Mouse (Mus musculus) Muller cell, postnatal 12 days (primary cell): ENCODE results near the gene Slc2a13.

Experiments
- DNase-seq: peaks from one replicate; pipeline ENCODE4 v3.0.0-alpha.2; 2015; ENCODE audit errors: inconsistent ontology term

The Slc2a13 gene

DNA sequence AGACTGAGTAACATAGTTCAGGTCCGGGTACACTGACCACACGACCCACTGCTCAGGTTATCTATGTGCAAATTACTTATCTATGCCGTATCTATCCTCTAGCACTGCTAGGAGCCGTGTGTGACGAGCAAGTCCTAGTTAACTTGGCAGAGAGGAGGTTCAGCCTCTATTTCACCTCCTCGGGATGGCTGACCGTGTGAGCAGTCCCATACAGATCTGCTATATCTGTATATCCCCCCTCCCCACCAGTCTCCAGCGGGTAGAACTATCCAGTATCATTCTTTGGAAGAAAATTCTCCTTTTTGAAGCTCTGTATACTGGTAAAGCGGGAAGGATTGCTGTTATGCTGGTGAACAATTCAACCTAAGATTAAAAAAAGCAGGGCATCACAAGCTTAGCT lies 70.8 kb downstream of the Slc2a13 start:
- DNase-seq, result no peak

GRCm38 (mm10) chr15:91495014-91495413 lies 78.0 kb downstream of the Slc2a13 start:
- peak; percentile 6 for DNase-seq

DNA sequence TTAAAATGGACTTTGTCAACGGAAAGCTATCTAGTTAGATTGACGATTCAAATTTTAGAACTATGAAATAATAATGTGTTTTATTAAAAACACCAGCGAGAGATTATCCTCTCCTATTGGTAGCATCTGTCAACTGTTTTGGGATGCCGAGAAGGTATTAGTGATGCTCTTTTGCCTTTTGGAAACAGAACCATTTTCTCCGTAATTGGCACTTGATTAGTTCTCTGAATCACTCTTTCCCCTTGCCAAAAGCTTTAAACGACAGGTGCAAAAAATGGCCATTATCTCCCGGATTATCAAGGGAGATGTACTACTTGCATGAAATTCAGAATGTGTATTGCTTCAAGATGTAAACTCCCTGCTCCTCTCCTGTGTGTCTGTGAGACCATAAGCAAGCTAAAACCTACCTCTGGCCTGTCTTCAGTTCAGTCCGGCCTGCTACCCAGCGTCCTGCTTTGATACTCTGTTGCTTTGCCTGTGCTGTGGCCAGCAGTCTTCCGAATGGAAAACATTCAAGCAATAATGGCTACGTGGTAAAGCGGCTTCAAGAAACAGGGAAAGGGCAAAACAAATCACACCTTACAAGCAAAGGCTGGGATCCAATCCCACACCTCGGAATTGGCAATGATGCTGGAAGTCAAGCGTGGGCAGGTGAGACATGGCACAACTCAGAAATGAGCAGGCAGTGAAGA lies 93.0 kb downstream of the Slc2a13 start:
- no peak for DNase-seq

DNA sequence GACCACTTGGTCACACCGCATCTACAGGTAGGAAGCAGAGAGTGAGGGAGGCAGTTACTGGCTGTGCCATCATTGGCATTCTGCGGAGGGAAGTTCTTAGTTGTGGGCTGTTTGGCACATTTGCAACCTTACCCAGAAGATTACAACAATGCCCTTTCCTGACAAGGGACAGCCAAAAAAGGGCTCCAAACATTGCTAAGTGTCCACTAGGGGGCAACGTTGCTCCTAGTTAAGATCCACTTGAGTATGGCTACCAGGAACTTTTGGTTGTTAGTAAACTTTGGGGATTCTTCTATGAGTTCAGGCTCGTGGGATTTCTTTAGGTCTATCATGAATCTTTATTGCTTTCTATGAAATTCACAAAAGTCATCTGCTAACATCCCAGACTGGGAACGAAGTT lies 95.3 kb downstream of the Slc2a13 start:
- peak; percentile 65 for DNase-seq

GRCm38 (mm10) chr15:91473690-91474409 lies 99.2 kb downstream of the Slc2a13 start:
- no peak for DNase-seq

- no peak for DNase-seq
Observed at GRCm38 (mm10) chr15:91465331-91465730, 107.7 kb downstream of the Slc2a13 start.

GRCm38 (mm10) chr15:91463857-91464435 lies 109.1 kb downstream of the Slc2a13 start:
- DNase-seq, result no peak

DNA sequence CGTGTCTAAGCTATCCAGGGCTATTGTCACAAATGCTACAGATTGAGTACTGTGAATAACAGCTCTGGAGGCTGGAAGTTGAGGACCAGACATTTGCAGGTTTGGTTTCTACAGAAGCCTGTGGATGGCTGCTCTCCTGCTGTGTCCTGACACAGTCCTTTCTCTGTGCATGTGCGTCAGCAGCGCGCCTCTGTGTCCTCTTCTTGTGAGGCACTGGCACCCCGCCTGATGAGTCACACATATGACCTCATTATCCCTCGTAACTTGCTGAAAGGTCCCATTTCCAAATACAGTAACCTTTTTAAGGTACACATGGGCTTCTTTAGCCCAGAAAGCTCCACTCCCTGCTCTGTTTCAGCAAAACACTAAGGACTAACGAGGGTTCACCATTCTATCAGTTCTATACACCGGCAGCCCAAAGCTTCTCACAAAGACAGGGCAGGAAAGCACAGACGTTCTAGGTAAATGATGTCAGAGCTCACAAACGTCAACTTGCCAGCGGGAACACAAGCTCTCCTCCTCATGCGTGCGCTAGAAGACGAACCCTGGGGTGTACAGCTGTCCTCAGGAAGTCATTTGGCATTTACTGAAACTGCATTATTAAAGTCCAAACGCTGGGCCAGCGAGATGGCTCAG lies 109.9 kb downstream of the Slc2a13 start:
- peak; percentile 87 for DNase-seq

DNA sequence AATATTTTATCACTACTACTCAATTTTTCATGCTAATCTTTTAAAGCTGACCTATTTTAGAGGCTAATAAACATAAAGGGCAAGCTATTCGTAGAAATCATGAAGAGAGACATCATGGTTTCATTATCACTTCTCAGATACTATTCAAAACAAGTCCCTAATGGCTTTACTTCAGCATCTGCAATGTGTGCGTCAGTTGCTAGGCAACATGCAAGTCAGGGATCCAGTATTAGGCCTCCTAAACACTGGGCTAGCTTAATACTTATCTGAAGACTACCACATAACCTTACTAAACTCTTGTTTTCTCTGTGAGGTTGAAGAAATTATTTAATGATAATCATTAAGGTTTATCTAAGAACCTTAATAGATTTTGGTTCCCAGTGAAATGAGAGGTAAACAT lies 111.1 kb downstream of the Slc2a13 start:
- no peak for DNase-seq

DNA sequence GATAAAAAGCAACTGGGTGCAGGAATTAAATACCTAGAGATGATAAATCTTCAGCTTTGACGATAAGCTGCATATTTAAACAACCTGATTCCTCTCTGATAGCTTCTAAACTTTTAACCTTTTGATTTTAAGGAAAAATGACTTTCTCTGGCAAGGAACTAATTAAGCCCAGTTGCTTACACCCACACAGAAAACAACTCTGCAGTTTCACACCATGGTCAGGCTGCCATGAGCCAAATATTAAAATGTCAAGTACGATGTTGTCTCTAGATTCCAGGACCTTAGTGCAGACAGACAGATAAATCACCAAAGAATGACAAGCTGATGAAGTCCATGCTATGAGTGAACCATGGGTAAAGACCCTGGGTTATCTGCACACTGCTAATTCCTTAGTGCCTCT lies 115.9 kb downstream of the Slc2a13 start:
- no peak for DNase-seq

DNA sequence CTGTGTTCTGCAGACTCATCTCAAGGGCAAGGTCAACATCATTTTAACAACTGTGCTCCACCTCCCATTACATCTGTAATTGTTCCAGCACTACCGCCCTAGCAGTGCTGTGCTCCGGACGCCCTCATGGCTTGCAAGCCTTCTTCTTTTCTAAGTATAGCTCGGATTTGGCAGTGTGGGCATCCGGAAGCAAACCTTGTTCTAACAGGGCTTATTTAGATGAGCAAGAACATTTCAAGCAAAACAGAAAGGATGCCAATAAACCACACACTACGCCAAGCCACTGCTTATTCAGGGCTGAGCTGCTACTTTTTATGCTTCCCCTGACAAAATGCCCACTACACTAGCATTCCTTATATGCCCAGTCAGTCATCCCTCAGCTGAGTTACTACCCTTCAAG lies 127.7 kb downstream of the Slc2a13 start:
- DNase-seq, result no peak

GRCm38 (mm10) chr15:91443449-91443848 lies 129.6 kb downstream of the Slc2a13 start:
- peak; percentile 4 for DNase-seq

DNA sequence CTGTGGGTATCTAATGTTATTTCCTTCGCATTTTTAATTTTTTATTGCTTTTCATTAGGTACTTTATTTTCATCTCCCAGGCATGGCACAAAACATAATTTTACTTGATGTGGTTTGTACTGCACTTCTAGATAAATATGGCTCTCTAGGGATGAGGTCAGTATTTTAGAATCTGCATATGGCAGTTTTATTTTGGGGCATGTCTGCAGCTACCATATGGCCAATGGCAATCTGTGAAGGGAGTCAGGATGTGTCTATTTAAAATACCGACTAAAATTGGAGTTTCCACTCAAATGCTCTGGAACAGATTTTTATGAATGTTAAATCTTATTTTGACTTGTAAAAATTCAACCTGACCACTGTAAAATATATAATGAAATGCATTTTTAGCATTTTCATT lies 133.2 kb downstream of the Slc2a13 start:
- DNase-seq, result no peak

DNA sequence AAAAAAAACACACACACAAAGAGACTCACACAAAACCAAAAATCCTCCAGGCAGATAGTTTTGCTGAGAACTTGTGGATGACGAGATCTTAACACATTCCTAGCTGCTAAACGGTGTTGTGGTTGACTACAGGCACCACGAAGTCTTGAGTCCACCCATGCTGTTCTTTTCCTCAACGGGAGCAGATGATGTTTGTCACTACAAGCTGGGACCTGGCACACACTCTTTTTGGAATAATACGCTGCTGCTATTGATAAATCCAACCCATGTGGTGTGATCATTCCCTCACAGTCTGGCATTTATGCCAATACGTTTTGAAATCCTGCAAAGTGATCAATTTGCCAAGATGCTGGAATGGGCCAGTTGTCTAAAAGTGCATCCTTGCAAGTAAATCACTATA lies 147.6 kb downstream of the Slc2a13 start:
- no peak for DNase-seq

GRCm38 (mm10) chr15:91406979-91407378 lies 166.1 kb downstream of the Slc2a13 start:
- DNase-seq, result no peak

- DNase-seq, result no peak
Observed at GRCm38 (mm10) chr15:91395165-91395564, 177.9 kb downstream of the Slc2a13 start.

DNA sequence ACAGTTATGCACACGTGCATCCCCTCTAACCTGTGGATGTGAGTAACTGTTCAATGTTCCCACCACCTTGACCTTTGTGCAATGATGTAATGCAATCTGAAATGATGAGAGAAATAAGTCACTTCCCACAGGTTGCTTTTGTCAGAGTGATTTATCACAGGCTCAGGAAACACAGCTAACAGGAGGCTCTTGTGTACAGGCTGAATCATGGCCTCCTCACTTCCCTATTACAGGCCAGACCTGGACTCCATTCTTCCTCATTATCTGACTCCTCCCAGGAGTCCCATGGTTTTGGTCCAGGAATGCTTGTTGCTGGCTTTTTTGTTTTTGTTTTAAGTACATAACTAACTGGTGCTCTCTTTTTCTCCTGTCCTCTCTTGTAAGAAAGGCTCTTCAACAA lies 189.4 kb downstream of the Slc2a13 start:
- no peak for DNase-seq

- DNase-seq, result no peak
Observed at GRCm38 (mm10) chr15:91382606-91383005, 190.5 kb downstream of the Slc2a13 start.

DNA sequence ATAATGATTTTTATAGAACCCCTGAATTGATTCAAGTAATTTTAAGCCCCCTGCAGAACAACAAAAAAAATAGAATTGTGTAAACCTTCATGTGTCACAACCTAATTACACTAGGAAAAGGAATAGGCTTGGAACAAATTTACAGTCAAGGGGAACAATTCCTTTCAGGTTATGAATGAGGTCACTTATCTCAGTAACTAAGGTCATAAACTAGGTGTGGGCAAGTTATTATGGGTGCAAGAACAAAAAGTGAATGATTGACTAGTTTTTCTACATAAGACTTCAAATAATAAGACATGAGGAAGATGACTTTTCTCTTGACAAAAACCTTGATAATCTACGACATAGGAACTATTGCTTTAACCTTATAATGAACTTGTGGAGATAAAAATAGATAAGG lies 191.2 kb downstream of the Slc2a13 start:
- DNase-seq, result no peak

- DNase-seq, result no peak
Observed at GRCm38 (mm10) chr15:91378751-91379325, 194.2 kb downstream of the Slc2a13 start.

GRCm38 (mm10) chr15:91377568-91377967 lies 195.5 kb downstream of the Slc2a13 start:
- DNase-seq, result no peak

- peak; percentile 52 for DNase-seq
Observed at GRCm38 (mm10) chr15:91377105-91377504, 196.0 kb downstream of the Slc2a13 start.
